Mouse (Mus musculus): ENCODE results near the gene Khsrp. TPM values are rescaled to one million over a fixed set of nuclear protein-coding genes. Genes with fewer than 3 reads are reported as not detected.
"Not testable (repeated sequence)": the region's sequence is repeated elsewhere in the genome, so short reads cannot be mapped to it uniquely, and the experiment has no call there.

Gene Khsrp
- total and polyA plus RNA-seq, 2 experiments from 2014 or later, result 26.4 to 61.7 TPM

DNA sequence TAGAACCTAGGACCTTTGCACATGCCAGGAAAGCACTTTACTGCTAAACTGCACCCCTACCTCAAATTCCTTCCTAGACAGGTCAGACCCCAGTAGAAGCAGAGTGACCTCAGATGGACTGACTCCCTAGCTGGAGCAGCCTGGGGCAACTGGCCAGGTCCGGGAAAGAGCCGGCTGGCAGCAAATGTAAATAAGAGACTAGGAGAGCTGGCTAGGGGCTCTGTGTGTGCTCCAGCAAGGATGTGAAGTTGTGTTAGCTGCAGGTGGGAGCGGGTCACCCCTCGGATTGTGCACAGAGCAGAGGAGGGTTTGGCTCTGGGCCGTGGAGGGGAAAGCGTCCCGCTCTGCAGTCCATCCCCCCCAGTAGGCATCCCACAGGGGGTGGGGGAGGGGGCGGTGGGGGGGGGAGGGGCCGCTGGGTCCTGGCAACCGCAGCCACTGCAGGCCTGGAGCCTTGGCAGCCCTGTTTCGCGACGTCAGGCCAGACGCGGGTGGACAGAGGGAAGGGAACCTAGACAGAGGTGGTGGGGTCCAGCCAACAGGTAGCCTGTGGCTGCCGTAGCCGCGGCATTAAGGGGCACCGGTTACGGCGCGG is 27.7 kb upstream of the Khsrp start, which contains the start of gene Crb3:
Crb3 (plus strand) TSS at position 215 of the 595 bp plus-strand sequence.
- Histone ChIP-seq H3K4me3 (ENCODE audit: low read length) (peak within 1 kb of the TSS; percentile 91), H3K9ac (replicated peaks; ENCODE audit: low read length) (peak within 1 kb of the TSS; percentile 85), H3K27me3 (ENCODE audit: insufficient read depth, low read length) (peaks cover 12% of the 10 kb centered on the region), H3K27ac (peak within 1 kb of the TSS; percentile 87), H3K9me3 (ENCODE audit: low read length) (no peaks in the 10 kb centered on the region), H3K4me1 (ENCODE audit: insufficient read depth, low read length) (peaks cover 8% of the 10 kb centered on the region; the same call in 1 of the 2 replicates), H3K36me3 (ENCODE audit: insufficient read depth, low read length) (peaks cover 11% of the 10 kb centered on the region; the same call in 1 of the 2 replicates), H3K4me2 (ENCODE audit: low read depth, low read length) (peak within 1 kb of the TSS; percentile 66)
- DNase-seq (ENCODE audit: low spot score) (peak; percentile 40), ATAC-seq (peak; percentile 4; the same call in 1 of the 2 replicates)
- TF ChIP-seq CTCF (IDR thresholded peaks at IDR 0.05; ENCODE audit: low read depth), result no peak
- 0% methylated on average over 12 of the region's 22 CpGs for WGBS

DNA sequence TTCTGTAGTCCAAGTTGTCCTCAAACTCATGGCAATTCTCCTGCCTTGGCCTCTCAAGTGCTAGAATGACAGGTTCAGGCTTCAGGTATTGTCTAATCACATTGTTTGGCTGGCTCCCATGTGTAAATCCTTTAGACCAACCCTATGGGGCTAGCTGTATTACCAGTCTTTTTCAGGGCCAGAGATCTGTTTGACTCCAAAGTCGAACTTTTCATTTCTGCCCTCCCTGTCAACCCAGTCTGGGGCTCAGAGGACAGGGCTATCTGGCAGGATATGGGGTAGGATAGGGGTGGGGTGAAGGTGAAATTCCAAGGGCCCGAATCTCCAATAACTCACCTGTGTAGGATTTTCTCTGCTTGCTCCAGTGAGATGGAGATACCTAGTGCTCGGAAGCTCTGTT is 24.9 kb upstream of the Khsrp start:
- no peak overlapping the region for H3K4me3 ChIP-seq (ENCODE audit: low read length)
- H3K9me3 ChIP-seq (ENCODE audit: low read length), result no peaks in the 10 kb centered on the region
- WGBS, result 85% methylated on average over 3 of the region's 3 CpGs
- peaks cover 25% of the 10 kb centered on the region; the same call in 1 of the 2 replicates for H3K36me3 ChIP-seq (ENCODE audit: insufficient read depth, low read length)
- H3K27ac ChIP-seq, result no peak overlapping the region
- no peak overlapping the region for H3K4me2 ChIP-seq (ENCODE audit: low read depth, low read length)
- TF ChIP-seq CTCF (IDR thresholded peaks at IDR 0.05; ENCODE audit: low read depth), result no peak
- H3K27me3 ChIP-seq (ENCODE audit: insufficient read depth, low read length), result no peaks in the 10 kb centered on the region
- ATAC-seq (no peak), DNase-seq (ENCODE audit: low spot score) (no peak)
- H3K9ac ChIP-seq (replicated peaks; ENCODE audit: low read length), result no peak overlapping the region
- H3K4me1 ChIP-seq (ENCODE audit: insufficient read depth, low read length), result 0 out of 2 replicates have a peak, but pooled peaks cover 3% of the 10 kb centered on the region

DNA sequence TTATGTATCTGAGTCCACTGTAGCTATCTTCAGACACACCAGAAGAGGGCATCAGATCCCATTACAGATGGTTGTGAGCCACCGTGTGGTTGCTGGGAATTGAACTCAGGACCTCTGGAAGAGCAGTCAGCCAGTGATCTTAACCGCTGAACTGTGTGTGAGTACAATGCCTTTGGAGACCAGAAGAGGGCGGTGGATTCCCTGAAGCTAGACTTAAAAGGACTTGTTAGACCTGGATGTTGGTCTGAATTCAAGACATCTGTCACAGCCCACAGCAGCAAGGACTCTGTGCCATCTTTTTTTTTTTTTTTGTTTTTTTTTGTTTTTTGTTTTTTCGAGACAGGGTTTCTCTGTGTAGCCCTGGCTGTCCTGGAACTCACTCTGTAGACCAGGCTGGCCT is 20.4 kb upstream of the Khsrp start:
- peaks cover 37% of the 10 kb centered on the region for H3K36me3 ChIP-seq (ENCODE audit: insufficient read depth, low read length)
- 88% methylated on average over 4 of the region's 4 CpGs for WGBS

DNA sequence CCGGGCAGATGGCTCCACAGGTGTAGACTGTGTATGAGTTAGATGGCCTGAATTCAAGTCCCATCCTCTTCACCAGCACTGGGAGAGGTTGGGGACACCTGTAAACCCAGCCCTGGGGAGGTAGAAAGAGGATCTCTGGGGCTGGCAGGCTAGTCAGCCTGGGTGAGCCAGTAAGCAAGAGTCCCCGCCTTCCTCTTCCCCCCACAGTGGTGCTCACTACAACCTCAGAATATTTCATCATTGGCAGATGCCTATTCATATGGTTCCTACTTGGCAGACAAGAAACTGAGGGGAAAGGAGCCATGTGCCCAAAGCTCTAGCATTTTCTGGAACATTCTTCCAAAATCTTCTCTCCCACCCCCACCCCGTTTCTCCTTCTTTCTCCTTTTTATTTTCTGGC is 17.5 kb upstream of the Khsrp start:
- DNase-seq (ENCODE audit: low spot score), result no peak

More for the DNA sequence above, 20.4 kb upstream of the Khsrp start:
- DNase-seq (ENCODE audit: low spot score), result peak; percentile 25
- not testable (repeated sequence) for H3K9me3 ChIP-seq (ENCODE audit: low read length); H3K9ac ChIP-seq (replicated peaks; ENCODE audit: low read length); H3K4me1 ChIP-seq (ENCODE audit: insufficient read depth, low read length); H3K27me3 ChIP-seq (ENCODE audit: insufficient read depth, low read length); H3K4me2 ChIP-seq (ENCODE audit: low read depth, low read length); ATAC-seq; H3K4me3 ChIP-seq (ENCODE audit: low read length); H3K27ac ChIP-seq
- peak; percentile 41; the same call in 1 of the 2 replicates for TF ChIP-seq CTCF (IDR thresholded peaks at IDR 0.05; ENCODE audit: low read depth)

DNA sequence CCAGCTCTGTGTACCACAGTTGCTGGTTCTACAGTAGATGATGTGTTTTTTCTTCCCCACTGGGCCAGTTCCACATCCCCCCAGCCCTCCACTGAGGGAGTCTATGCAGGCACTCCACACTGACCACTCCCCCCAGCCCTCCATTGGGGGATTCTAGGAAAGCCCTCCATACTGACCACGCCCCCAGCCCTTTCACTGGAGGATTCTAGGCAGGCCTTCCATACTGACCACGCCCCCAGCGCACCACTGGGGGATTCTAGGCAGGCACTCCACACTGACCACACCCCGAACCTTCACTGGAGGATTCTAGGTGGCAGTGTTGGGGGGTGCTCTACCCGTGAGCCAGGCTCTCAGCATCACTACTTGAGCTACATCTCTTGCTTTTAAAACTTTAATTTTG is 16.1 kb upstream of the Khsrp start:
- 50% methylated on average over 5 of the region's 5 CpGs for WGBS
- no peak for DNase-seq (ENCODE audit: low spot score)
- ATAC-seq, result peak; percentile 17; the same call in 1 of the 2 replicates
- no peak for TF ChIP-seq CTCF (IDR thresholded peaks at IDR 0.05; ENCODE audit: low read depth)
- H3K4me3 ChIP-seq (ENCODE audit: low read length), result no peak overlapping the region
- peaks cover 23% of the 10 kb centered on the region for H3K36me3 ChIP-seq (ENCODE audit: insufficient read depth, low read length)
- no peaks in the 10 kb centered on the region for H3K4me1 ChIP-seq (ENCODE audit: insufficient read depth, low read length)
- H3K27me3 ChIP-seq (ENCODE audit: insufficient read depth, low read length), result no peaks in the 10 kb centered on the region
- H3K9ac ChIP-seq (replicated peaks; ENCODE audit: low read length), result no peak overlapping the region
- no peaks in the 10 kb centered on the region for H3K9me3 ChIP-seq (ENCODE audit: low read length)
- no peak overlapping the region for H3K27ac ChIP-seq
- H3K4me2 ChIP-seq (ENCODE audit: low read depth, low read length), result no peak overlapping the region

More for the DNA sequence above, 17.5 kb upstream of the Khsrp start:
- no peak for ATAC-seq
- Histone ChIP-seq H3K27ac (no peak overlapping the region), H3K36me3 (ENCODE audit: insufficient read depth, low read length) (peaks cover 36% of the 10 kb centered on the region), H3K4me1 (ENCODE audit: insufficient read depth, low read length) (no peaks in the 10 kb centered on the region), H3K4me3 (ENCODE audit: low read length) (no peak overlapping the region), H3K4me2 (ENCODE audit: low read depth, low read length) (no peak overlapping the region), H3K9ac (replicated peaks; ENCODE audit: low read length) (no peak overlapping the region), H3K27me3 (ENCODE audit: insufficient read depth, low read length) (no peaks in the 10 kb centered on the region), H3K9me3 (ENCODE audit: low read length) (no peaks in the 10 kb centered on the region)
- 93% methylated on average over 3 of the region's 3 CpGs for WGBS
- no peak for TF ChIP-seq CTCF (IDR thresholded peaks at IDR 0.05; ENCODE audit: low read depth)

DNA sequence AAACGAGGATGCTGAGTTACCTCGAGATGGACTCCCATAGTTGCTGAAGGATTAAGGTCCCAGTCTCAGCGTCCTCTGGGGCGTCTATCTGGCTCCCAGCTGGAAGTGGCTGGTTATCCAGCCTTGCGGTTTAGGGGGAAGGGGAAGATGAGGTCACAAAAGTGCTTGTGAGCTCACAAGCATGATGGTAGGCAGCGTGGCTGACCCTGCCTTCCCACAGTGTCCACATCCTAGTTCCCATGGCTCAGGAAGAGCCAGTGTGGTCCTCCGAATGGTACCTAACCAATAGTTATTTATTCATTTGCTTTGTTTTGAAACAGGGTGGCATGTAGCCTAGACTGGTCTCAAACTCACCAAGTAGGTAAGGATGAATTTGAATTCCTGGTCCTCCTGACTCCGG is 10.2 kb upstream of the Khsrp start, which contains the start of gene Slc25a41:
Slc25a41 (minus strand) TSS at position 101 of the 400 bp plus-strand sequence.
- Histone ChIP-seq H3K4me2 (ENCODE audit: low read depth, low read length) (no peak within 1 kb of the TSS), H3K4me1 (ENCODE audit: insufficient read depth, low read length) (no peaks in the 10 kb centered on the region), H3K36me3 (ENCODE audit: insufficient read depth, low read length) (peaks cover 9% of the 10 kb centered on the region; the same call in 1 of the 2 replicates), H3K9me3 (ENCODE audit: low read length) (no peaks in the 10 kb centered on the region), H3K27me3 (ENCODE audit: insufficient read depth, low read length) (0 out of 2 replicates have a peak, but pooled peaks cover 4% of the 10 kb centered on the region), H3K9ac (replicated peaks; ENCODE audit: low read length) (no peak within 1 kb of the TSS), H3K27ac (no peak within 1 kb of the TSS), H3K4me3 (ENCODE audit: low read length) (no peak within 1 kb of the TSS)
- no peak for DNase-seq (ENCODE audit: low spot score)
- no peak for ATAC-seq
- WGBS, result 73% methylated on average over 8 of the region's 8 CpGs
- no peak for TF ChIP-seq CTCF (IDR thresholded peaks at IDR 0.05; ENCODE audit: low read depth)

DNA sequence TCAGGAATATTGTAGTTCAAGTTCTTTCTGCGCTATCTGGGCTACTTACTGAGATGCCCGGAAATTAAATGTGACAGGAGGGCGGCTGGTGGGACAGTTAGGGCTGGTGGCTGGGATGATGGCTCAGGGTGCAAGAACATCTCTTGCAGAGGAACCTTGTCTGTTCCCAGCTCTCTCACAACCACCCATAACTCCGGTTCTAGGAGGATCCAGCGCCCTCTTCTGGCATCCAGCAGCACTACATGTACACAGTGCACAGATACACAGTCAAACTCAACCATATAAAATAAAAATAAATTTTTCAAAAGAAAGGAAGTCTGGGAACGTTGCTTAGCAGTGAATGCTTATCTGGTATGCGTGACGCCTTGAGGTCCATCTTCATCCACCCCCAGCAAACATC is 7.7 kb upstream of the Khsrp start:
- H3K4me2 ChIP-seq (ENCODE audit: low read depth, low read length), result no peak overlapping the region
- no peak overlapping the region for H3K9ac ChIP-seq (replicated peaks; ENCODE audit: low read length)
- no peak for DNase-seq (ENCODE audit: low spot score)
- no peaks in the 10 kb centered on the region for H3K4me1 ChIP-seq (ENCODE audit: insufficient read depth, low read length)
- H3K4me3 ChIP-seq (ENCODE audit: low read length), result no peak overlapping the region
- no peak for ATAC-seq
- H3K27me3 ChIP-seq (ENCODE audit: insufficient read depth, low read length), result 0 out of 2 replicates have a peak, but pooled peaks cover 4% of the 10 kb centered on the region
- no peak overlapping the region for H3K27ac ChIP-seq
- no peaks in the 10 kb centered on the region for H3K9me3 ChIP-seq (ENCODE audit: low read length)
- H3K36me3 ChIP-seq (ENCODE audit: insufficient read depth, low read length), result no peaks in the 10 kb centered on the region
- WGBS, result 44% methylated on average over 8 of the region's 8 CpGs
- TF ChIP-seq CTCF (IDR thresholded peaks at IDR 0.05; ENCODE audit: low read depth), result no peak; the same call in 1 of the 2 replicates

Measured in hindbrain, postnatal 0 days (tissue).